Mouse (Mus musculus) midbrain, embryonic 10.5 days (tissue): Measurements from ENCODE around the gene Muc5b. TPM values are rescaled to one million over a fixed set of nuclear protein-coding genes. Genes with fewer than 3 reads are reported as not detected.
A peak's percentile ranks its signal among the peaks of the same experiment; 100 is the strongest.

Experiments used
- DNase-seq: peaks from one replicate; pipeline ENCODE4 v3.0.0-alpha.2; 2017; ENCODE audit warnings: low spot score
- H3K27ac ChIP-seq: fragments of 300-500 bp; sonication (generic); replicated peaks from 2 replicates; pipeline ENCODE4 v1.5.1; 2016; ENCODE audit warnings: mild to moderate bottlenecking
- H3K27me3 ChIP-seq: fragments of 300-500 bp; sonication (generic); 2 replicates; pipeline ENCODE4 v1.6.1; 2016; ENCODE audit warnings: low read depth, mild to moderate bottlenecking; ENCODE audit not compliant: poor library complexity, severe bottlenecking
- H3K36me3 ChIP-seq: fragments of 300-500 bp; sonication (generic); 2 replicates; pipeline ENCODE4 v1.6.1; 2016; ENCODE audit warnings: mild to moderate bottlenecking, moderate library complexity
- H3K4me1 ChIP-seq: fragments of 300-500 bp; sonication (generic); 2 replicates; pipeline ENCODE4 v1.6.1; 2016
- H3K4me3 ChIP-seq: fragments of 300-500 bp; sonication (generic); 2 replicates; pipeline ENCODE4 v1.5.1; 2016; ENCODE audit warnings: mild to moderate bottlenecking, moderate library complexity
- H3K9me3 ChIP-seq: fragments of 300-500 bp; sonication (generic); replicated peaks from 2 replicates; pipeline ENCODE4 v1.6.1; 2016; ENCODE audit warnings: mild to moderate bottlenecking
- WGBS: fragments of 180-500 bp; shearing (Covaris S2); methylation state at CpG from one replicate; pipeline ENCODE4 v1.1.7; 2016; 5-methylcytosine and 5-hydroxymethylcytosine counted together
- polyA plus RNA-seq: library from polyadenylated mRNA; unstranded; fragments of >200 nt; fragmentation: Nextera tagmentation; extraction: Ambion mirVana; gene quantifications from 2 replicates; pipeline ENCODE4 v1.2.1, GENCODE M21; 2016

Muc5b gene
- polyA plus RNA-seq, 1 experiment from 2014 or later: 0.01 TPM

DNA sequence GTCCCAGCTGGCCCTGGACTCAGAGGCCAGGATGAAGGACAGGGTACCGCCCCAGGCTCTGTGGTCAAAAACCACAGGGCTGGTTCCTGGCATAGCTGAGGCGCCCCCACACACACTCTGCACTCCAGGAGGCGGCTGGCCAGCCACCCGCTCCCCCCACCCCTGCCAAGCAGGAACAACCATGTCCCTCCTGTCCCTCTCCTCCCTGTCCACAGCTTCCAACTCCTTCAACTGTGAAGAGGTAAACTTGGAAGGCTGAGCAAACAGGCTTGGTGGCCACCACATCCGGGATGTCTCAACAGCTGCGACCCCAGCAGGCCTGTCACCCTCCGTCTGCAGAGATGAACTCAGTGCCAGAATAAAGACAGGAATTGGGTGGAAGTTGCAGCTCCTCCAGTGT is 2.9 kb upstream of the Muc5b start:
- Histone ChIP-seq H3K4me3 (no peak overlapping the region), H3K27me3 (no peaks in the 10 kb centered on the region), H3K27ac (no peak overlapping the region; the same call in 1 of the 2 replicates), H3K9me3 (no peaks in the 10 kb centered on the region), H3K36me3 (no peaks in the 10 kb centered on the region), H3K4me1 (no peaks in the 10 kb centered on the region)
- no peak for DNase-seq
- WGBS: 93% methylated on average over 7 of the region's 7 CpGs

DNA sequence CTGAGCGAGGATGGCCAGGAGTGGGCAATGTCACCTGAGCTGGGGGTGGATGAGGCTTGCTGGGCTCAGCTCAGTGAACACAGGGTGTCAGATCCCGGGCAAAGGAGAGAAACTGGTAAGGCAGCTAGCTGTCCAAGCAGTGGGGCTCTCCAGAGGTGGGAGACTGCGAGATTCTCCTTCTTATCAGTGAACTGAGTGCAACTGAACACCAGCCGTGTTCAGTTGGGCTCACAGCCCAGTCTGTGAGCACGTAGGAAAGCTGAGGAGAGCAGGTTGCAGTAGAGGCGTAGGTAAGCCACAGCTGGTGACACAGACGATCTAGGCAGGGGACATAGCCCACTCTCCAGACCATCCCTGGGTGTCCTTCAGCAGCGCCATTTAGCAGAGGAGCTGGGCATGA is 2.4 kb upstream of the Muc5b start:
- 88% methylated on average over 8 of the region's 8 CpGs for WGBS
- no peak for DNase-seq
- Histone ChIP-seq H3K36me3 (no peaks in the 10 kb centered on the region), H3K27me3 (no peaks in the 10 kb centered on the region), H3K9me3 (no peaks in the 10 kb centered on the region), H3K4me1 (no peaks in the 10 kb centered on the region), H3K4me3 (no peak overlapping the region), H3K27ac (no peak overlapping the region)

DNA sequence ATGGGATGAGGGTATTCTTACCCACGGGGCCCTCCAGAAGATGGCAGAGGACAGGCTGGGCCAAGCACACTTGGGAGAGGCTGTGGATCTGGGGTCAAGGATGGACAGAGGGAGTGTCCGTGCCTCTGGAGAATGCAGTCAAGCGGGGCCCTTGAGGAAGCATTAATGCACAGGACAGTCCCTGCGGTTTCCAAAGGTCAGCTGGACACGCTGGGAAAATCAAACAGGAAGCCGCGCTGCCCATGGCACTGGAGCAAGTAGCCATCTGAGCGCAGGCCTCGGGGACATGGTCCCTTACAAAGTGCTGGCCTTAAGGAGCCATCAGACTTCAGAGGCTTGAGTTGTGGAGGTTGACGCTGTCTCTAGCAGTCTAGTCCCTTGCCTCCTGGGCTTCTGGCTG is 1.5 kb downstream of the Muc5b start:
- Histone ChIP-seq H3K27ac (no peak overlapping the region), H3K9me3 (no peaks in the 10 kb centered on the region), H3K27me3 (no peaks in the 10 kb centered on the region), H3K4me1 (no peaks in the 10 kb centered on the region), H3K36me3 (no peaks in the 10 kb centered on the region), H3K4me3 (no peak overlapping the region)
- WGBS: 93% methylated on average over 10 of the region's 10 CpGs
- DNase-seq: no peak

DNA sequence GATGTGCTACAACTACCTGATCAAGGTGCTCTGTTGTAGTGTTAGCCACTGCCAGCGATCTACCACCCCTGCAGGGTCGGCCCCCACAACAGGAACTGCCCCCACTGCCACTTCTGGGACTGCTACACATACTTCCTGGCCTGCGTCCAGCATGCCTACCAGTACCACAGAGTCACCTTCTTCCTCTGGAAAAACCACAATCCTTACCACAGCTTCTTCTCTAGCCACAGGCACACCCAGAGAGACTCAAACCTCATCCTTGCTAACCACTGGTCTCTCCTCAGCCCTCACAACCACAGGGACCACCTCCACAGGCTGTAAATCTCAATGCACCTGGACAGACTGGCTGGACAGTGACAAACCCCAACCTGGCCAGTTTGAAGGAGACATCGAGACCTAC is 22.2 kb downstream of the Muc5b start:
- H3K9me3 ChIP-seq: no peaks in the 10 kb centered on the region
- DNase-seq: no peak
- H3K36me3 ChIP-seq: no peaks in the 10 kb centered on the region
- no peaks in the 10 kb centered on the region for H3K27me3 ChIP-seq
- no peaks in the 10 kb centered on the region for H3K4me1 ChIP-seq
- H3K4me3 ChIP-seq: no peak overlapping the region
- H3K27ac ChIP-seq: no peak overlapping the region
- WGBS: 86% methylated on average over 4 of the region's 4 CpGs

DNA sequence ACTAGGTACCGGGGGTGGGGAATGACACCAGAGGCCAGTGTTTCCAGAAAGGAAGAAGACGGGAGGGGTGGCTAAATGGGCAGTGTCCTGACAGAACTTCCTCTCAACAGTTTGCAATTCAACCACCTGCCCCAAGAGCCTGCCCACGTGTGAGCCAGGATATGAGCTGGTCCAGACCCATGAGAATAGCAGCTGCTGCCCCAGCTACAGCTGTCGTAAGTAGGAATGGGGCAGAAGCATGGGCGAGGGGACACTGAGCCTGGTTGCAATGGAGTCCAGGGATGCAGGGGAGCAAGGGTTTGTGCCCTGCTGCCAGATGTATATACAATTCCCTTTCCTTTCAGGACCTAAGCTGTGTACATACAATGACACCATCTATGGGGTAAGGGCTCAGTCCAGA is 30.8 kb downstream of the Muc5b start:
- Histone ChIP-seq H3K27ac (no peak overlapping the region), H3K36me3 (peaks cover 30% of the 10 kb centered on the region), H3K4me1 (no peaks in the 10 kb centered on the region), H3K9me3 (no peaks in the 10 kb centered on the region), H3K27me3 (no peaks in the 10 kb centered on the region), H3K4me3 (no peak overlapping the region)
- no peak for DNase-seq
- WGBS: 81% methylated on average over 5 of the region's 5 CpGs

DNA sequence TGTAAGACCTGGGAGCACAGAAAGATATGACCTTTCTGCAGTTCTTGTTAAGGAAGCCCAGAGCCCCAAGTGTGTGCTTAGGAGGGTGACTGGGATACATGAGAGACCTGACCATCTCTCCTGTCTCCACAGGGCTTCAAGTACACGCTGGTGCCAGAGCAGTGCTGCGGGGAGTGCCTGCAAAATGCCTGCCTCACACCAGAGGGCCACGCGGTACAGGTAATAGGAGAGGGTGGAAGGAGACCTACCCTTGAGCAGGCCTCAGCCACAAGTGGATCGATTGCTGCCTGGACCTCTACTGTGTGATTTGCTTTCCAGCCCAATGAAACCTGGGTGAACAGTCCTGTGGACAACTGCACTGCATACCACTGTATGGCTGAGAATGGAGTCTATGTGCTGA is 31.7 kb downstream of the Muc5b start:
- DNase-seq: no peak
- Histone ChIP-seq H3K9me3 (no peaks in the 10 kb centered on the region), H3K4me3 (no peak overlapping the region), H3K36me3 (peaks cover 33% of the 10 kb centered on the region), H3K27ac (no peak overlapping the region), H3K27me3 (no peaks in the 10 kb centered on the region), H3K4me1 (no peaks in the 10 kb centered on the region)
- WGBS: 85% methylated on average over 5 of the region's 5 CpGs

DNA sequence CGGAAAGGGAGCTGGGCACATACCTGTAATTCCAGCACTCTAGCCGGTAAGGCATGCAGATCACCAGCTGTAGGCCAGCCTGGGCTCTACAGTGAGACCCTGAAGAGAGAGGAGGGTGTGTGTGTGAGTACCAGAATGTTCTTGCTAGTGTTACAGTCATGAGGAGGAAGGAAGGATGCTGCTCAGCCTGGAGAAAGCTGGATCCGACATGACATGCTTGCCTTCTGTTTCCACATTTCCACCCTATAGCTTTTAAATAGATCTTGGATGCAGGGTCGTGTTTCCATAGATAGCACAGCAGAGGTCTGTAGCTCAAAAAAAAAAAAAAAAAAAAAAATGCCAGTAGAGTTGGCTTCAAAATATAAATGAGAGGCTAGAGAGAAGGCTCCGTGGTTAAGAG is 36.0 kb downstream of the Muc5b start:
- 94% methylated on average over 5 of the region's 5 CpGs for WGBS
- DNase-seq: no peak
- no peaks in the 10 kb centered on the region for H3K27me3 ChIP-seq
- no peak overlapping the region for H3K4me3 ChIP-seq
- H3K9me3 ChIP-seq: no peaks in the 10 kb centered on the region
- no peaks in the 10 kb centered on the region for H3K4me1 ChIP-seq
- H3K27ac ChIP-seq: no peak overlapping the region
- peaks cover 50% of the 10 kb centered on the region for H3K36me3 ChIP-seq

DNA sequence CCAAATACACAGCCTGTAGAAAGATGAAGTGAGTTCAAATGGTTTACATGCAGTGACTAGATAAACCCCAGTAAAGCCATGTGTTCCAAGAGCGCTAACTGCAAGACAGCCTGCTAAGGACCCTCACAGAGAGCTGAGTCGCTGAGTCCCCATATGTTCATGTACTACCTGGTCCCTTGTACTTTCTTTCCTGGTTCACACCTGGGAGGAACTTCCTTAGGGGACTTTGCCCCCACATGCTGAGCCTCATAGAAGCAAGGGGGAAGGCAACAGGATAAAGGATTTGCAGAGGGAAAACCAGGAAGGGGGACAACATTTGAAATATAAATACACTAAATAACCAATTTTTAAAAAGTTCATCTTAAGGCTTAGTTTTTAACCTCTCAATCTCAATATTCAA is 39.9 kb downstream of the Muc5b start:
- WGBS: 93% methylated on average over 2 of the region's 2 CpGs
- H3K36me3 ChIP-seq: peaks cover 67% of the 10 kb centered on the region

DNA sequence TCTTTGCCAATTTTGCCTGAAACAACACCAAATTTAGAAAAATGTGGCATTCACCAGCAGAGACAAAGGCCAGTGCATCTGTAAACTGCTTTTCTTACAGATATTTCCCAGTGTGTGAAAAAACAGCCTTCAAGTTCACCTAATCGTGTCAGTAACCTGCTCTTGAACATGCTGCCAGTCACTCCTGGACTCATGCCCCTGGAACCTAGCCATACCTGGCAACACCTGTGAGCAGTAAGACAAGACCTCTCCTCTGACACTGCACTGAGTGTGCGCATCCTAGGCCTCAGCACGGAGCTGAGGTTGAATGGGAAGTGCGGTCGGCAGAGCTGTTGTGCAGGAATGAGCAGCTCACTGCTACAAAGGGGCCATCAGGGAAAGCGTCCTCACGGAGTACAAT is 53.3 kb downstream of the Muc5b start:
- Histone ChIP-seq H3K27me3 (no peaks in the 10 kb centered on the region), H3K36me3 (peaks cover 75% of the 10 kb centered on the region), H3K4me3 (no peak overlapping the region), H3K27ac (no peak overlapping the region), H3K4me1 (no peaks in the 10 kb centered on the region), H3K9me3 (no peaks in the 10 kb centered on the region)
- WGBS: 93% methylated on average over 7 of the region's 7 CpGs
- DNase-seq: no peak

More for the DNA sequence above, 39.9 kb downstream of the Muc5b start:
- no peak overlapping the region for H3K27ac ChIP-seq
- DNase-seq: no peak
- H3K27me3 ChIP-seq: no peaks in the 10 kb centered on the region
- H3K9me3 ChIP-seq: no peaks in the 10 kb centered on the region
- H3K4me1 ChIP-seq: no peaks in the 10 kb centered on the region
- no peak overlapping the region for H3K4me3 ChIP-seq

DNA sequence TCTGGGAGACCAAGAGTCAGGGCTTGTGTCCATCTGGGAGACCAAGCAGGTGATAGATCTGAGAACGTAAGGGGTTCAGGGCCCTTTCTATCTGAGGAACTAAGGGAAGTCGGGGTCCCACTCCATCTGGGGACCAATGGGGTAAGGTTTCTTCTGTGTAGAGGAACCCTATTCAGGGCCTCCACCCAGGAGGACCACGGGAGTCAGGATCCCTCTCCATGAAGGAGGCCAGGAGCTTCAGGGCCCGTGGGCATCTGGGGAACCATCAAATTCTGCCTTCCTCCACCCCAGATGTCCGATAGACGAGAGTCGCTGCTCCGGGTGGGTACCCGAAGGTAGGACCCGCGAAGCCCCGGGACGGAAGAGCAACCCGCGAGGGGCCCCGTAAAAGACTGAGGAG is 63.0 kb downstream of the Muc5b start:
- DNase-seq: no peak
- Histone ChIP-seq H3K27ac (peak overlapping the region; percentile 94), H3K36me3 (no peaks in the 10 kb centered on the region), H3K9me3 (no peaks in the 10 kb centered on the region), H3K4me1 (peaks cover 30% of the 10 kb centered on the region), H3K27me3 (peaks cover 27% of the 10 kb centered on the region), H3K4me3 (peak overlapping the region; percentile 84)
- under 1% methylated on average over 16 of the region's 16 CpGs for WGBS

DNA sequence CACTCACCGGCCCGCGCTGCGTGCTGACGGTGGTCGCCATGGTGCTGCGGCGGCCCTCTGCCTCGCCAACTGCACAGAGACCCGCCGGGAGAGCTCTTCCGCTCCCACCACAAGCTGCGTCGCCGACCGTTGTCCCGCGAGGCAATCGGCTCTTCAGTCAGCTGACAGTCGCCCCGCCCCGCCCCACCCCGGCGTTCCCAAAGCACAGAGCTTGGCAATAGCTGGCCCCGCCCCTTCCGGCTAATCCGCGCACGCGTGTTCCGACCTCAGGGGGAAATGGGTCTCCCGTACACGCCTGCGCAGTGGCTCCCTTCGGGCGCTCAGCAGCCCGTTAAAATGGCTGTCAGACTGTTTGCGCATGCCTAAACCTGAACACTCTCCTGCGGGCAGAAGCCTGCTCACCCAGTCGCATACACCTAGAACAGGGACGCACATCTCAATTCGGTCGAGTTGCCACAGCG is 63.4 kb downstream of the Muc5b start:
- WGBS: 0% methylated on average over 44 of the region's 44 CpGs

DNA sequence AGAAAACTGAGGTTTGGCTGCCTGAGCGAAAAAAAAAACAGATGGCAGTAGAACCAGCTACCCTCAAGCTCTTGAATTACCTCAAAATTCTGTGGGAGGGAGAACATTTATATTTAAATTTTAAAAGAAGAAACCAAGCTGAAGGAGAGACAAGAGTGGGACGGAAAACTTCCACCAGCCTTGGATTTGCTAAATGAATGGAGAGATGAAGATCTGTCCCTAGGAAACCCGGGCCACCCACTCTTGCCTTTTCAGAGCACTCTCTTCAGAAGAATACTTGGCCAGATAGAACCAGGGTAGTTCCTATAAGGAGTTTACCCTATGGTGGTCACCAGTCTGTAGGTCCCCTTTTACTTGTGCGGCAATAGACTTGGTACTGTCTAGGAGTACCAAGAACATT is 63.9 kb downstream of the Muc5b start:
- H3K36me3 ChIP-seq: no peaks in the 10 kb centered on the region
- 69% methylated on average over 4 of the region's 4 CpGs for WGBS
- H3K27me3 ChIP-seq: peaks cover 27% of the 10 kb centered on the region
- H3K4me1 ChIP-seq: peaks cover 30% of the 10 kb centered on the region
- peak overlapping the region; percentile 94 for H3K27ac ChIP-seq
- H3K4me3 ChIP-seq: peak overlapping the region; percentile 84
- no peak for DNase-seq
- no peaks in the 10 kb centered on the region for H3K9me3 ChIP-seq

More for the DNA sequence above, 63.4 kb downstream of the Muc5b start:
- no peaks in the 10 kb centered on the region for H3K9me3 ChIP-seq
- peak overlapping the region; percentile 94 for H3K27ac ChIP-seq
- H3K27me3 ChIP-seq: peaks cover 27% of the 10 kb centered on the region
- peaks cover 30% of the 10 kb centered on the region for H3K4me1 ChIP-seq
- peak; percentile 100 for DNase-seq
- H3K4me3 ChIP-seq: peak overlapping the region; percentile 84
- no peaks in the 10 kb centered on the region for H3K36me3 ChIP-seq

DNA sequence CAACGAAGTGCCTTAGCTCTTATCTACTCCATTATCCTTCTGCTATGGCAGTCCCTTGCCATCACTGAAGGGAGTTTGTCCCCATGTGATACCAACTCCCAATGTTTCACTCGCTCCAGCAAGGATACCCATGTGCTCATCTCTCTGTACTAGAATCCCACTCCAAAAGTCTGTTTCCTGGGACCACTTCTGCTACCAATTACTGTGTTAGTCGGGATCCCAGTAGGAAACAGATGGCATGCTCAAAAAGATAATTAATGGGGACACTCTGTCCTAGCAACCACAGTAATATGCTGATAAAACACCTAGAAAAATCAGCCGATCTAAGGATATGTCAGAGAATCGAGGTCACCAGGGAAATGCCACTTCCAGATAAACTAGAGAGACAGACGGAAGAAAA is 69.7 kb downstream of the Muc5b start:
- H3K4me3 ChIP-seq: no peak overlapping the region
- 85% methylated on average over 6 of the region's 6 CpGs for WGBS
- no peaks in the 10 kb centered on the region for H3K9me3 ChIP-seq
- H3K36me3 ChIP-seq: no peaks in the 10 kb centered on the region
- peaks cover 32% of the 10 kb centered on the region for H3K27me3 ChIP-seq
- H3K4me1 ChIP-seq: peaks cover 13% of the 10 kb centered on the region
- no peak for DNase-seq
- H3K27ac ChIP-seq: no peak overlapping the region

DNA sequence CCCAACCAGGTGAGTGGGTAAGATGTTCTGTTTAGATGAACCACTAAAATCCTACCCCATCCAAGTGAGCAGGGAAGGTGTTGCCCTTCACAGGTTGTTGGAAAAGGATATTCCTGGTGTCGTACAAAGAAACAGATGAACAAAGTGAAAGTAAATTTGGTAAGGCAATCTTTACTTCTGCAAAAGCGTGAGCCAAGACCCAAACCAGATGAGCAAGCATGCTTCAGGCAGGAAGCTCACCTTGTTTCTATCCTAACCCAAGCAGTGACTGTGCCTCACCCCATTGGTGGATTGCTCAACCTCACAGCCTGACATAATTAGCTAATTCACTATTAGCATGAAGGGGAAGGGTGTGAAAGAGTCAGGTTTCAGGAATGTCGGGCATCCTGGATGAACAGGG is 72.4 kb downstream of the Muc5b start:
- no peaks in the 10 kb centered on the region for H3K9me3 ChIP-seq
- no peak overlapping the region for H3K4me3 ChIP-seq
- peaks cover 12% of the 10 kb centered on the region for H3K27me3 ChIP-seq
- no peak overlapping the region for H3K27ac ChIP-seq
- peaks cover 13% of the 10 kb centered on the region for H3K4me1 ChIP-seq
- no peaks in the 10 kb centered on the region for H3K36me3 ChIP-seq
- no peak for DNase-seq
- WGBS: 73% methylated on average over 3 of the region's 3 CpGs
